Mouse (Mus musculus) limb, embryonic 13.5 days (tissue): ENCODE results near the gene Dcbld1. TPM values are rescaled to one million over a fixed set of nuclear protein-coding genes. Genes with fewer than 3 reads are reported as not detected.
A peak's percentile ranks its signal among the peaks of the same experiment; 100 is the strongest.

ENCODE experiments used
- ATAC-seq: fragments of 200-750 bp; cut with Nextera tagmentation; 2 replicates; pipeline ENCODE4 v1.8.0; 2017; ENCODE audit warnings: low read depth, moderate number of reproducible peaks, moderate TSS enrichment; ENCODE audit not compliant: low FRiP score
- H3K27ac ChIP-seq: fragments of 300-500 bp; sonication (generic); 2 replicates; pipeline ENCODE4 v1.5.1; 2015; ENCODE audit warnings: inconsistent platforms, mild to moderate bottlenecking, moderate library complexity
- H3K27me3 ChIP-seq: fragments of 300-500 bp; sonication (generic); 2 replicates; pipeline ENCODE4 v1.6.1; 2015; ENCODE audit warnings: mild to moderate bottlenecking, inconsistent platforms
- H3K36me3 ChIP-seq: fragments of 300-500 bp; sonication (generic); 2 replicates; pipeline ENCODE4 v1.6.1; 2015; ENCODE audit warnings: inconsistent platforms, mild to moderate bottlenecking, moderate library complexity
- H3K4me1 ChIP-seq: fragments of 300-500 bp; sonication (generic); 2 replicates; pipeline ENCODE4 v1.6.1; 2015; ENCODE audit warnings: inconsistent platforms
- H3K4me2 ChIP-seq: fragments of 300-500 bp; sonication (generic); replicated peaks from 2 replicates; pipeline ENCODE4 v1.6.1; 2015; ENCODE audit warnings: inconsistent platforms, mild to moderate bottlenecking, moderate library complexity
- H3K4me3 ChIP-seq: fragments of 300-500 bp; sonication (generic); 2 replicates; pipeline ENCODE4 v1.5.1; 2015; ENCODE audit warnings: moderate library complexity, mild to moderate bottlenecking, inconsistent platforms
- H3K9ac ChIP-seq: fragments of 300-500 bp; sonication (generic); 2 replicates; pipeline ENCODE4 v1.6.1; 2015; ENCODE audit warnings: mild to moderate bottlenecking, inconsistent platforms
- H3K9me3 ChIP-seq: fragments of 300-500 bp; sonication (generic); 2 replicates; pipeline ENCODE4 v1.6.1; 2016; ENCODE audit warnings: inconsistent platforms
- WGBS: fragments of 180-500 bp; shearing (Covaris S2); methylation state at CpG from one replicate; pipeline ENCODE4 v1.1.7; 2015; 5-methylcytosine and 5-hydroxymethylcytosine counted together
- polyA plus RNA-seq: library from polyadenylated mRNA; unstranded; fragments of >200 nt; fragmentation: Nextera tagmentation; extraction: Ambion mirVana; gene quantifications from 2 replicates; pipeline ENCODE4 v1.2.1, GENCODE M21; 2015

Gene Dcbld1
- polyA plus RNA-seq: 20.2 and 22.0 TPM in 2 replicates

- Histone ChIP-seq H3K9me3 (no peaks in the 10 kb centered on the region), H3K4me1 (peaks cover 16% of the 10 kb centered on the region), H3K27ac (peak within 1 kb of the TSS; percentile 63; the same call in 1 of the 2 replicates), H3K9ac (peak within 1 kb of the TSS; percentile 91), H3K36me3 (no peaks in the 10 kb centered on the region), H3K4me2 (peak within 1 kb of the TSS; percentile 77), H3K4me3 (peak within 1 kb of the TSS; percentile 85), H3K27me3 (peaks cover 3% of the 10 kb centered on the region; the same call in 1 of the 2 replicates)
- WGBS: under 1% methylated on average over 54 of the region's 60 CpGs
- peak; percentile 92 for ATAC-seq
Observed at GRCm38 (mm10) chr10:52233301-52233968, at the start of gene Dcbld1. Gene Dcbld1 (plus strand): TSS chr10:52233619.

- Histone ChIP-seq H3K36me3 (no peaks in the 10 kb centered on the region), H3K27ac (no peak overlapping the region), H3K4me3 (no peak overlapping the region), H3K9me3 (no peaks in the 10 kb centered on the region), H3K9ac (no peak overlapping the region), H3K27me3 (no peaks in the 10 kb centered on the region), H3K4me1 (no peaks in the 10 kb centered on the region), H3K4me2 (no peak overlapping the region)
- WGBS: 72% methylated on average over 4 of the region's 4 CpGs
- no peak for ATAC-seq
Observed at GRCm38 (mm10) chr10:52185900-52186299, 47.5 kb upstream of the Dcbld1 start.

- no peak within 1 kb of the TSS for H3K4me3 ChIP-seq
- H3K4me2 ChIP-seq: no peak within 1 kb of the TSS
- H3K27ac ChIP-seq: no peak within 1 kb of the TSS
- H3K9ac ChIP-seq: no peak within 1 kb of the TSS
- no peak for ATAC-seq
- 78% methylated on average over 7 of the region's 7 CpGs for WGBS
- H3K9me3 ChIP-seq: no peaks in the 10 kb centered on the region
- H3K4me1 ChIP-seq: no peaks in the 10 kb centered on the region
- H3K36me3 ChIP-seq: no peaks in the 10 kb centered on the region
- H3K27me3 ChIP-seq: no peaks in the 10 kb centered on the region
Observed at GRCm38 (mm10) chr10:52194957-52195852, 38.2 kb upstream of the Dcbld1 start, which contains the start of gene Ros1. Gene Ros1 (minus strand): TSS chr10:52195244.

- Histone ChIP-seq H3K36me3 (no peaks in the 10 kb centered on the region), H3K4me2 (no peak overlapping the region), H3K9me3 (no peaks in the 10 kb centered on the region), H3K4me3 (no peak overlapping the region), H3K27ac (no peak overlapping the region), H3K9ac (no peak overlapping the region), H3K27me3 (no peaks in the 10 kb centered on the region), H3K4me1 (no peaks in the 10 kb centered on the region)
- no peak for ATAC-seq
- WGBS: 87% methylated on average over 2 of the region's 2 CpGs
Observed at GRCm38 (mm10) chr10:52204006-52204405, 29.4 kb upstream of the Dcbld1 start.

- 63% methylated on average over 2 of the region's 2 CpGs for WGBS
- H3K27ac ChIP-seq: no peak overlapping the region
- H3K4me3 ChIP-seq: no peak overlapping the region
- no peaks in the 10 kb centered on the region for H3K36me3 ChIP-seq
- no peak overlapping the region for H3K4me2 ChIP-seq
- ATAC-seq: no peak
- H3K4me1 ChIP-seq: no peaks in the 10 kb centered on the region
- no peak overlapping the region for H3K9ac ChIP-seq
- no peaks in the 10 kb centered on the region for H3K27me3 ChIP-seq
- H3K9me3 ChIP-seq: no peaks in the 10 kb centered on the region
Observed at GRCm38 (mm10) chr10:52215267-52215818, 18.1 kb upstream of the Dcbld1 start.

- WGBS: 24% methylated on average over 7 of the region's 7 CpGs
Observed at GRCm38 (mm10) chr10:52216797-52217563, 16.4 kb upstream of the Dcbld1 start.

GRCm38 (mm10) chr10:52217564-52217934 lies 15.9 kb upstream of the Dcbld1 start:
- no peak overlapping the region for H3K4me3 ChIP-seq
- ATAC-seq: 0 out of 2 replicates have a peak, but pooled peaks have one; percentile 11
- no peak overlapping the region for H3K4me2 ChIP-seq
- no peak overlapping the region for H3K9ac ChIP-seq
- H3K9me3 ChIP-seq: no peaks in the 10 kb centered on the region
- 46% methylated on average over 7 of the region's 7 CpGs for WGBS
- H3K27me3 ChIP-seq: no peaks in the 10 kb centered on the region
- H3K4me1 ChIP-seq: no peaks in the 10 kb centered on the region
- no peaks in the 10 kb centered on the region for H3K36me3 ChIP-seq
- H3K27ac ChIP-seq: no peak overlapping the region

More at GRCm38 (mm10) chr10:52216797-52217563, 16.4 kb upstream of the Dcbld1 start:
- Histone ChIP-seq H3K27ac (no peak overlapping the region), H3K4me3 (no peak overlapping the region), H3K27me3 (no peaks in the 10 kb centered on the region), H3K36me3 (no peaks in the 10 kb centered on the region), H3K9me3 (no peaks in the 10 kb centered on the region), H3K4me1 (no peaks in the 10 kb centered on the region), H3K4me2 (no peak overlapping the region), H3K9ac (no peak overlapping the region)
- ATAC-seq: peak; percentile 15; the same call in 1 of the 2 replicates

- 58% methylated on average over 3 of the region's 3 CpGs for WGBS
- Histone ChIP-seq H3K4me3 (no peak overlapping the region), H3K9me3 (no peaks in the 10 kb centered on the region), H3K36me3 (no peaks in the 10 kb centered on the region), H3K27me3 (no peaks in the 10 kb centered on the region), H3K4me2 (no peak overlapping the region), H3K4me1 (no peaks in the 10 kb centered on the region), H3K9ac (no peak overlapping the region), H3K27ac (no peak overlapping the region)
- no peak for ATAC-seq
Observed at GRCm38 (mm10) chr10:52219600-52219999, 13.8 kb upstream of the Dcbld1 start.

- WGBS: 10% methylated on average over 21 of the region's 21 CpGs
- Histone ChIP-seq H3K4me1 (peaks cover 16% of the 10 kb centered on the region), H3K4me3 (peak overlapping the region; percentile 85), H3K27ac (no peak overlapping the region), H3K9me3 (no peaks in the 10 kb centered on the region), H3K36me3 (no peaks in the 10 kb centered on the region), H3K4me2 (peak overlapping the region; percentile 77), H3K27me3 (peaks cover 3% of the 10 kb centered on the region; the same call in 1 of the 2 replicates), H3K9ac (no peak overlapping the region; the same call in 1 of the 2 replicates)
- ATAC-seq: peak; percentile 26; the same call in 1 of the 2 replicates
Observed at GRCm38 (mm10) chr10:52232196-52233176, 933 bp upstream of the Dcbld1 start.

GRCm38 (mm10) chr10:52233969-52234653 lies 692 bp downstream of the Dcbld1 start:
- H3K27me3 ChIP-seq: peaks cover 3% of the 10 kb centered on the region; the same call in 1 of the 2 replicates
- under 1% methylated on average over 37 of the region's 40 CpGs for WGBS

More at GRCm38 (mm10) chr10:52233969-52234653, 692 bp downstream of the Dcbld1 start:
- peak; percentile 41 for ATAC-seq
- no peaks in the 10 kb centered on the region for H3K9me3 ChIP-seq
- peak overlapping the region; percentile 91 for H3K9ac ChIP-seq
- H3K4me2 ChIP-seq: peak overlapping the region; percentile 77
- no peaks in the 10 kb centered on the region for H3K36me3 ChIP-seq
- peak overlapping the region; percentile 63; the same call in 1 of the 2 replicates for H3K27ac ChIP-seq
- H3K4me3 ChIP-seq: peak overlapping the region; percentile 85
- H3K4me1 ChIP-seq: peaks cover 16% of the 10 kb centered on the region
